Mouse (Mus musculus) liver, adult (tissue): ENCODE data around the gene Ripor3.
A peak's percentile ranks its signal among the peaks of the same experiment; 100 is the strongest.

Experiments
- GATA4 ChIP-seq: IDR thresholded peaks from 2 replicates; pipeline ENCODE4 v1.6.1; 2014; ENCODE audit warnings: mild to moderate bottlenecking, low read length; ENCODE audit not compliant: insufficient replicate concordance

Ripor3 gene

DNA sequence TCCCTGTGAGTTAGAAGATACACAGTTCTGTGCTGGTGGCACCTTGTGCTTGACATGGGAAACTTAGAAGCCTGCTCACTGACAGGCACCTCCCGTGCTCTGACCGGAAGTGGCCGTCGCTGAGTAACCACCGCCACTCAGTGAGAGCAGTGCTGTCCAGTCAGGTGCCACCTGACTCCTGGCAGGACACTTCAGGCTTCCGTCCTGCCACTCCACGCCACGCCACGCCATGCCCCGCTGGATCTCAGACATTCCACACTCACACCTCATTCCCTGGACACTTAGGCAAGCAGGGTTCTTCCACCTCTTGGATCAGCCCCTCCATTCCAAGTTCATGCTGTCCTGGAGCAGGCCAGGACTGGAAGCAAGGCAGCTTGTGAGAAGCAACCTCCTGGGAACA lies 32.1 kb downstream of the Ripor3 start:
- no peak for TF ChIP-seq GATA4

GRCm38 (mm10) chr2:167975746-167976145 lies 34.7 kb downstream of the Ripor3 start:
- TF ChIP-seq GATA4: no peak

DNA sequence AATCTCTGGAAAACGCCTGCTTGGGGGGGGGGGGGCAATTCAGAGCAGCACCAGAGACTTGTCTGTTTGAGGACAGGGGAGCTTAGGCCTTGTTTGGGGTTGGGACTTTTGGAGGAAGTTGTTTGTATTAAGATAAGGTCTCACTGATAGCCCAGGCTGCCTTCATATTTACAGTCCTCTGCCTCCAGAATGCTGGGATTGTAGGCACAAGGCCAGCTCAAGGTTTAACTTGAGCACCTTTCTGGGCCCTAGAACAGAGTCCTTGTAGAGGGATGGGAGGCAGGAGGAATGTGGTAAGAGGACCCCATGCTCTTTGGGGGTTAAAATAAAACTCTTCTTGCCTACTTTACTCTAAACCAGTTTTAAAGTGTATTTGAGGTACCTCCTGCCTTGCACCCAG lies 37.6 kb downstream of the Ripor3 start:
- TF ChIP-seq GATA4: no peak

GRCm38 (mm10) chr2:167972146-167972545 lies 38.3 kb downstream of the Ripor3 start:
- no peak for TF ChIP-seq GATA4

- TF ChIP-seq GATA4: no peak
Measured at GRCm38 (mm10) chr2:167969851-167970541, 40.4 kb downstream of the Ripor3 start.

GRCm38 (mm10) chr2:167968504-167968903 lies 41.9 kb downstream of the Ripor3 start:
- TF ChIP-seq GATA4: no peak

DNA sequence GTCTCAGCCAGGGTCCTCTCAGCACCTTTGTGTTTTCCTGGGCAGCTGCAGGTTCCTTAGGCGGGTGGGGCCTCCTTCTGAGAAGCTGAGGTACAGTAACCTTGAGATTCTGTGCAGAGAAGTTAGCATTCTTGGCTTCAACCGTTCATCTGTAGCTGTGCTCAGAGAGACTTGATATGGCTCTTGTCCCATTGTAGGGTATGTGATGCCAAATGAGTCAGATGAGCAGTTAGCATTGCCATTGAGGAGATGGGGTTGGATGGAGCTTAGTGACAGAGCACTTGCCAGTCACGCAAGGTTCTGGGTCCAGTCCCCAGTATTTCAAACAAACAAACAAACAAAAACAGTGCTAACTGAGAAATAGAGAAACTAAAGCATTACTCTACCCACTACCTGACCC lies 44.5 kb downstream of the Ripor3 start:
- TF ChIP-seq GATA4: no peak

DNA sequence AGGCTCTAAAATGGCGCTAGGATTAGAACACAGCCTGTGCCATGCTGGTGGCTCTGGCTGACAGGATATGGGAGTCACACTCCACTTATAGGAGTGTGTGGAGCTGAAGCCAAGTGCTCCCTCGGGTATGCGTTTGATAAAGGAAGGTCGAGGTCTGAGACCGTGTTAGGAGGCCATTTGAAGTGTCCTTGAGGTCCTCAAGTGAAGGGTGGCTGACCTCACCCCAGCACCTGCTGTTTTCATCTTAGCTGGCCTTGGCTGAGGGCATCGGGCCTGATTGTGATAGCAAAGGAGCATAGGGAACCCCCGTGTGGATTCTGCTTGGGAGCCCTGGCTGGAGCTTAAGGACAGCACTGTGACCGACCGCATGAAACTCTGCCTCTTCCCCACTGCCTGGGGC lies 46.1 kb downstream of the Ripor3 start:
- no peak for TF ChIP-seq GATA4

DNA sequence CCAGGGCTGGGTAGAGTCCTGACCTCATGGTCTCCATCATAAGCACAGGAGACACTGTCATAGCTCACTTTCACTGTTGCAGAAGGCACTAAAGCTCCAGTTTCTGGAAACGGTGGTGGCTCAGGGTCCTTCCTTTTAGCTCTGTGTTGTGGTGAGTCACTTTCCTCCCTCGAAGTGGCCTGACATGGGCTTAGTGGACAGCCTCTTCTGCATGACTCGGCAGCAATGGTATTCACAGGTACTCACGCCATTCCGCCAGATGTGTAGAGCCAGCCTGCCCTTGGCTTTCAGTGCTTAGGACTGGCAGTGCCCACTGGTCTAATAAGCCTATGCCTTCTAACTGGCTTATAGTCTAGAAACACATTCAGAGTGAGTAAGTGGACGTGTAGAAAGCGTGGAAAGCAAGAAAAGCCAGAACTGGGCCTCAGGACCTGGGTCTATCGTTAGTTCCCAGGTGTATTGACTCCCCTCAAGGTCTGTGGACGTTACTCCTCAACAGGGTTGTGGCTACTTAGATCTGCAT lies 46.6 kb downstream of the Ripor3 start:
- TF ChIP-seq GATA4: no peak

DNA sequence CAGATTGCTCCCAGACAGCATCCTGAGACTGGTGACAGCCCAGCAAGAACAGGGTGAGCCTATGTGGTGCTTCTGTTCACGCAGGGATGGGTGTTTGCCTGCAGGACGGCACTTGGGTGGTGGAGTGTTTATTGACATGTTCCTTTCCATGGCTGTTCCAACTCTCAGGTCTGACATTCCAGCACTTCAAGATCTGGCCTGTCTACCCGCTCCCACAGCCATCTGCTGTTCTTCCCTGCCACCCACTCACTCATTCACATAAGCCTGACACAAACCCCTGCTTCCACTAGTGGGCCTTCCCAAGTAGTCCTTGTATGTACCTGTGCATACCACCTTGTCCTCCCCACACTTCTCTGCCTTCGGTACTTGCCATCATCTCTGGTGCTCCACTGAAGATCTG lies 47.2 kb downstream of the Ripor3 start:
- no peak for TF ChIP-seq GATA4

GRCm38 (mm10) chr2:167962347-167962746 lies 48.1 kb downstream of the Ripor3 start:
- TF ChIP-seq GATA4: no peak

- TF ChIP-seq GATA4: no peak
Measured at GRCm38 (mm10) chr2:167960584-167960983, 49.8 kb downstream of the Ripor3 start.

DNA sequence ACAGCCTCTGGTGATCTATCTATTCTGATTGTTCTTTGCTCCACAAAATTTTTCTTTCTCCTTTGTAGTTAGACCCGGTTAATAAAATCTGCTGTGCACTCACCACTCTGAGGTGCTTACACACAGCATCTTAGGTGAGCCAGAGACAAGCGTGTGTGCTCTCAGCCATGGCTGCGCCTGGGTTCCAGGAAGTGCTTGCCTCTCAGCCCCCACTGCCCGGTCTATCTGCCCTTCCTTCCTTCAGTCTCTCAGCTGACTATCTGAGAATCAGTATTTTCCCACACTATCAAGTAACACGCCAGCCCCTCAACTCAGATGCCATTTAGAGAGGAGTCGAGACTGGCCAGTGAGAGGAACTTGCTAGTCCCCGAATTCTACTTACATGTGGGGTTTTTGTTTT lies 50.4 kb downstream of the Ripor3 start:
- TF ChIP-seq GATA4: no peak

DNA sequence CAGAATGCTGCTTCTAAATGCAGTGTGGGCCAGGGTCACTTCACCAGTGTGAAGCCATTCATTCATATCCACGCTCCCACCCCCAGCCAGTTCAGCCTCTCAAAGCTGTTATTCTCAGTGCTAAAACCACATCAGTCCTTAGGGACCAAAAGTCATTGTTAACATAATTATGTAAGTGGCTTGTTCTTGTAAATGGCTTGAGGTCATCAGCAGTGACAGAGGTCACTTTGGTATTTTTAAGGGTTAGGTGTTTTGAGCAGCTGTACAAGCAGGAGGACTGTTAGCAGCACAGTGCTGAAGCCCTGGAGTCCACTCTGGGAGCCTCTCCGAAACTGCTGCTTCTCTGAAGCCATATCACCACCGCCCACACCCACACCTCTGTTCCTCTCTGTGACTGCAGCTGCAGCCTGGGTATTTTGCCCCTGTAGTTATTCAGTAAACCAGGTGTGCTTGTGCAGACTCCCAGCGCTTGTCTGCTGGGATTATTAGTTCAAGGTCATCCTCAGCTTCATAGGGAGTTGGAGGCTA lies 51.0 kb downstream of the Ripor3 start:
- no peak for TF ChIP-seq GATA4

- peak; percentile 85; the same call in 1 of the 2 replicates for TF ChIP-seq GATA4
Measured at GRCm38 (mm10) chr2:167958843-167959242, 51.6 kb downstream of the Ripor3 start.

DNA sequence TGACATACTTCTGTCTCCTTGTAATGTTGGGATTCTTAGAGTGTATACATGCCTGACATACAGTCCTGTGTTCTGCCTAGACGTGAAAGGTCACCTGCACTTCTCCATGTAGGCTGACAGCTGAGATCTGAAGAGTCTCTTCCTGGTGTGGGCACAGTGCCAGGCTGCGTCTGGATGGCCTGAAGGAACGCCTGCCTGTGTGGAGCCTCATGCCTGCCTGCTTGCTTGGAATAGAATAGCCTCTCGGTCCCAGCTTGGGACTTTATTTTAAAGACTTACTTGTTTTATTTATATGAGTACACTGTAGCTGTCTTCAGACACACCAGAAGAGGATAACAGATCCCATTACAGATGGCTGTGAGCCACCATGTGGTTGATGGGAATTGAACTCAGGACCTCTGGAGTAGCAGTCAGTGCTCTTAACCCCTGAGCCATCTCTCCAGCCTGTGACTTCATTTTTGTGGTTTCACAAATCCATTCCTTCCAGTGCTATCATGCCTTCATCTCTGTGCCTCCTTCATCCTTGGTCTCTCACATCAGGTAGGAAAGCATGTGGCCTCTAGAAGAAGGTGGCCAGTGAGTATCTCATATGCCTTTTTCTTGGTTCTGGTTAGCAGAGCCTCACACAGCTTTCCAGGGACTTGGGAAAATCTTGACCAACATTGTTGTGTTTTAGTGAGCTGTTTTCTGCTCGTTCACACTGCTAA lies 52.2 kb downstream of the Ripor3 start:
- TF ChIP-seq GATA4: no peak
